In the genomic region with DNA sequence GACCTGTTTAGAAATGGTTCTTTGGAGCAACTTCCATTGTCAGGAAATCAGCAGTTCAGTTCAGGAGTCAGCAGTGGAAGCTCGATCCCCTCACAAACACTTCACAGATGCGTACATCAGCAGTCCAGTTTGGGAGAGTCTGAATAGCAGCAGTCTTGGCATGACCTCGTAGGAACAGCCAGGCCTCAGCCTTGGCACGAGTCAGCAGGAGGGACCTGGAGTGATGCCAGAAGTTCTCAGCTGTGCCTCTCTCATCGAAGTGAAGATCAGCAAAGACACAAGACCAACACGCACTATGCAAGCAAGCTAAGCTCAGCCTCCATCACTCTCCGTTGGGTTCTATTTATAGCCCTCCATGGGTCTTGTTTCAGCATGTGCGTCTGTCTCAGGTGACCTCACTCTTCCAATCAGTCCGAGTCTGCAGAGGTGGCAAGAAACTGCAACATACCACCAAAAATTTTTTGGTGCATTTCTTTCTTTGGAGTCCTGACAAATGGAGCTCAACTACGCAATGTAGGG, we compare ENCODE assay signal across 11 mouse cellular contexts. TPM values are rescaled to one million over a fixed set of nuclear protein-coding genes. Genes with fewer than 3 reads are reported as not detected.
DNase-seq lines count a peak whose midpoint lies in the region; ATAC-seq lines count a peak whose summit lies in the region.
"Had no signal": no experiment of that assay in that cellular context is flagged by ENCODE, and none has a peak within 500 bp of the region (broad histone marks: within the 10 kb centered on the region; RNA-seq: fewer than 3 reads in every experiment).

No protein-coding gene starts in this region.

- no peaks in the 10 kb centered on the region for H3K27me3 ChIP-seq in heart, embryonic 15.5 days
- no peaks in the 10 kb centered on the region for H3K27me3 ChIP-seq in heart, embryonic 10.5 days (ENCODE audit: insufficient read depth, poor library complexity, severe bottlenecking)
- H3K27me3 ChIP-seq: intestine, embryonic 15.5 days; limb, embryonic 15.5 days had no signal

- peaks cover 4% of the 10 kb centered on the region; the same call in 1 of the 2 replicates for H3K4me1 ChIP-seq in heart, embryonic 15.5 days (replicated peaks)
- H3K4me1 ChIP-seq in heart, embryonic 10.5 days, result no peaks in the 10 kb centered on the region
- H3K4me1 ChIP-seq: intestine, embryonic 15.5 days; limb, embryonic 15.5 days had no signal

- H3K9ac ChIP-seq in heart, embryonic 15.5 days, result no peak overlapping the region
- H3K9ac ChIP-seq: intestine, embryonic 15.5 days; limb, embryonic 15.5 days had no signal

- peak overlapping the region; percentile 5; the same call in 1 of the 2 replicates for H3K27ac ChIP-seq in heart, embryonic 15.5 days
- no peak overlapping the region for H3K27ac ChIP-seq in heart, embryonic 10.5 days
- H3K27ac ChIP-seq: intestine, embryonic 15.5 days; limb, embryonic 15.5 days had no signal

- H3K4me2 ChIP-seq in heart, embryonic 15.5 days, result no peak overlapping the region
- H3K4me2 ChIP-seq: intestine, embryonic 15.5 days; limb, embryonic 15.5 days had no signal

- no peak overlapping the region for H3K4me3 ChIP-seq in heart, embryonic 15.5 days
- no peak overlapping the region for H3K4me3 ChIP-seq in heart, embryonic 10.5 days
- H3K4me3 ChIP-seq: erythroblast, embryonic 14.5 days; intestine, embryonic 15.5 days; limb, embryonic 15.5 days had no signal

- 41% methylated on average over 10 of the region's 10 CpGs for WGBS in heart, embryonic 15.5 days
- 66% methylated on average over 10 of the region's 10 CpGs for WGBS in heart, embryonic 10.5 days

- H3K9me3 ChIP-seq in heart, embryonic 15.5 days (replicated peaks), result no peaks in the 10 kb centered on the region
- H3K9me3 ChIP-seq in heart, embryonic 10.5 days, result no peaks in the 10 kb centered on the region
- H3K9me3 ChIP-seq: intestine, embryonic 15.5 days; limb, embryonic 15.5 days had no signal

- peak; percentile 80 for ATAC-seq in heart, embryonic 15.5 days (replicated peaks; ENCODE audit: insufficient number of reproducible peaks, insufficient read depth, low FRiP score, low read depth)
- ATAC-seq: intestine, embryonic 15.5 days had no signal

- H3K36me3 ChIP-seq in heart, embryonic 15.5 days, result no peaks in the 10 kb centered on the region
- no peaks in the 10 kb centered on the region for H3K36me3 ChIP-seq in heart, embryonic 10.5 days
- H3K36me3 ChIP-seq: intestine, embryonic 15.5 days; limb, embryonic 15.5 days had no signal

- DNase-seq in heart, embryonic 10.5 days (ENCODE audit: low spot score), result no peak
- DNase-seq in lung, postnatal 10 days, result peak; percentile 44
- no peak for DNase-seq in lung, postnatal 25 days (ENCODE audit: low spot score)
- peak; percentile 71 for DNase-seq in adrenal gland, postnatal 10 days
- peak; percentile 15 for DNase-seq in lung, postnatal 14 days
- no peak for DNase-seq in spleen, postnatal 10 days (ENCODE audit: low spot score in 2 of 2)
- DNase-seq in embryo, embryonic 9.5 days (ENCODE audit: extremely low spot score), result no peak

RNA-seq across cellular contexts. Expression of gene Gpr33, which starts 15.0 kb away (rescaled TPM):
- polyA plus RNA-seq in heart, embryonic 15.5 days (2015; fragmentation: Nextera tagmentation; extraction: Ambion mirVana), result not detected in 2 replicates
- not detected in 2 replicates for polyA plus RNA-seq in heart, embryonic 10.5 days (2016; fragmentation: Nextera tagmentation; extraction: Ambion mirVana)
- not detected for total RNA-seq in adrenal gland, postnatal 10 days (2021)
- polyA plus RNA-seq: erythroblast, embryonic 14.5 days; intestine, embryonic 15.5 days; limb, embryonic 15.5 days had no signal

RNA-seq across cellular contexts. Expression of gene Dtd2, which starts 36.6 kb away (rescaled TPM):
- polyA plus RNA-seq in heart, embryonic 15.5 days (2015; fragmentation: Nextera tagmentation; extraction: Ambion mirVana), result 14.2 and 15.3 TPM in 2 replicates
- 20.3 and 20.7 TPM in 2 replicates for polyA plus RNA-seq in heart, embryonic 10.5 days (2016; fragmentation: Nextera tagmentation; extraction: Ambion mirVana)
- total RNA-seq in adrenal gland, postnatal 10 days (2021), result 10 to 100 TPM; 16.7 to 21.1 TPM

RNA-seq across cellular contexts. Expression of gene Nubpl, which starts 54.7 kb away (rescaled TPM):
- polyA plus RNA-seq in heart, embryonic 15.5 days (2015; fragmentation: Nextera tagmentation; extraction: Ambion mirVana), result 9.0 and 10.9 TPM in 2 replicates
- 11.4 and 13.6 TPM in 2 replicates for polyA plus RNA-seq in heart, embryonic 10.5 days (2016; fragmentation: Nextera tagmentation; extraction: Ambion mirVana)
- total RNA-seq in adrenal gland, postnatal 10 days (2021), result 10 to 100 TPM; 12.9 to 15.7 TPM

Comparison
In these comparisons a context has a peak if more than half of its experiments do, and no peak if none do; other contexts are left out.
1. DNase-seq: peak in lung, postnatal 10 days (single experiment), adrenal gland, postnatal 10 days (single experiment) and lung, postnatal 14 days (single experiment); none in heart, embryonic 10.5 days (single experiment), lung, postnatal 25 days (single experiment), spleen, postnatal 10 days (0 of 2) and embryo, embryonic 9.5 days (single experiment).